Mouse (Mus musculus): ENCODE data around the gene Ccr2.
"Not testable (repeated sequence)": the region's sequence is repeated elsewhere in the genome, so short reads cannot be mapped to it uniquely, and the experiment has no call there.

Ccr2 gene

DNA sequence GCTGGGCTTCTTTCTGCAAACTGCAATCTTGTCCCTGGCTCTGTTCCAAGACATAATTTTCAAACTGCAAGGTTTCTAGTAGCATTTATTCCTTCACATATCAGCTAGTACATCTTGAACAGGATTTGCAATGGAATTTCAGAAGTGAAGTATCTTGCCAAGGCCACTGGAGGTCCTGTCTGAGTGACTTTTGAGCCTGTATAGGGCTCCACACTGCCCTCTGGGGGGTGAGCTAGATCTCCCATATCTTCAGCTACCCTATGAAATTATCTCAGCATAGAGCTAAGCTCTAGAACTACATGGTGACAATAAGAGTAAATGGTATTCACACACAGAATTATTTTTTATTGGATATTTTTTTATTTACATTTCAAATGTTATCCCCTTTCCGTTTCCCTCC lies 16.7 kb downstream of the Ccr2 start:
- DNase-seq (ENCODE audit: low spot score), result no peak

DNA sequence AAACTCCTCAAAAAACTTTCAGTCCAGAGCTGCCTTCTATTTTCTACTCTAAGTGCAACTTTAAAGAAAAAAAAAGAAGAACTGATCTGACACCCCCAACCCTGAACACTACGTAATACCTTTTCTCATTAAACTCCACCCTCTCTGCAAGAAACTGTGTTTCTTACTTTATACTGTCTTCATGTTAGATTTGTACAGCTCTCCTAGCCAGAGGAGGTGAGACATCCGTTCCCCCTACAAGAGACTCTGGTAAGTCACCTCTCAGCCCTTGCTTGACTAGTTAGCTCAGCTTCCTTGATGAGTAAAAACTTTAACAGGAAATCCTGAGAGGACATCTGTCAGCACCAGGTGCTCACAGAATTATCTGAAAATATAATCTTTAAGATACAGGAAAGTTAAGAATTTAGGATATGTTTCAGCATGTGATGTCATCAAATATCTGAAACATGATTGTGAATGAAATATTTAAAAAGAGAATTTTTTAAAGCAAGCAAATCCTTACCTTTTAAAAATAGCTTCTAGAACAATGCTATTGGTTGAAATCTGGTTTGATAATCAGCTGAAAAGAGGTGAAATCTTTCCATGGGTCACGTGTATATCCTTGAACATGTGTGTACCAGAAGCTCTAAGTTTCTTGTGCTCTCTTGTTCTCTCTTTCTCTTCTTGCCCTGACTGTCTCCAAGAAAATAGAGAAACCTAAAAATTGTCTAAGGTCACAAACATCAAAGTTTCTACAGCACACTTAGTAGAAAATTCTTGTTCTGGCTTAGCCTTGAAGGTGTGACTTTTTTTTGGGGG lies 19.8 kb downstream of the Ccr2 start, which contains the start of gene Ccr5:
Ccr5 (plus strand) TSS at position 157 of the 798 bp plus-strand sequence.
- DNase-seq (ENCODE audit: low spot score), result no peak

DNA sequence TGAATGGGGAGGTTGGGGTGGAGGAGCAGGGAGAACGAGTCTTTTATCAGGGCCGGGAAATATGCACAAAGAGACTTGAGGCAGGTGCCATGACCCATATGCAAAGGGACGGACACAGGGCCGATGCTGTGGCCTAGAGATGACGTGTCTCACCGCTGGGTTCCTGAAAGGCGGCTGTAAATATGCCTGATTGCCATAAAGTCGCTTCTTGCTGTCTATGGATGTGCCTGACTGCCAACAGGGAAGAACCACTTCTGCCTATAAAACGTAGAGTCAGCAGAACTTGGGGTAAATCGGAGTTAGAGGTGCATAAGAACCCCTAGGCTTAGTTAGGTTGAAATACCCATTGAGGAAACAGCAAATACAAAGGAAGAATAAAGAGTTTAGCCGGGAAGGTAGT lies 23.8 kb downstream of the Ccr2 start:
- no peak for DNase-seq (ENCODE audit: low spot score)

DNA sequence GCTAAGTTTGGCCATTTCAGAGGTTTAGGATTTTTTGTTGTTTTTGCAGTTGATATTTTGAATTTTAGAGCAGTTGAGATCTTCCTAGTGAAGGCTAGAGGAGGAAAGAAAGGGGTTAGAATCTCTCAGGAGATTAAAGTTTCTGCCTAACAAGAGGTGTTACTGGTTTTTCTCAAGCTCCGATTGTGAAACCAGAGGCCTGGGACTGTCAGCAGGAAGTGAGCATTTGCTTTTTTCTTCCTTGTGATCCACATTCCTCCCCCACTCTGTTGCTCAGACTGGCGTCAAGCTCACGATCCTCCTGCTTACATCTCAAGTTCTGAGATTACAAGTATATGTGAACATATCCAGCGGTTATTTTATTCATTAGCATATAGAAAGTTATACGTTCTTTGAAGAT lies 24.6 kb downstream of the Ccr2 start:
- no peak for DNase-seq (ENCODE audit: low spot score)

DNA sequence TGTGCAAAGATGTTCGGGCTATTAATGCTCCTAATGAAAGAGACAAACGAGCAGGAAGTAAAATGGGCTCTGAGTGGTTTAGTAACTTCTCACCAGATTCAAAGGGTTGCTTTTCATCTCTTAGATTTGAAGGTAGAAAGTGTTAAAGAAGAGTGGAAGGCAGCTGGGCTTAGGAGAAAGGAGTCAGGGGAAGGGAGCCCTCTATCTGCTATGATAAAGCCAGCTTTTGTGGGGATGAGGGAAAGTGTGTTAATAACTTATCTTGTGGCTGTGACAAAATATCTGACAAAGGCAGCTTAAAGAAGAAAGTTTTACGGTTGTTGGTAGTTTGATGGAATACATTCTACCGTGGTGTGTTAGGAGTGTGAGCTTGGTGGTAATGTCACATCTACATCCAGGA lies 25.7 kb downstream of the Ccr2 start:
- no peak for DNase-seq (ENCODE audit: low spot score)

DNA sequence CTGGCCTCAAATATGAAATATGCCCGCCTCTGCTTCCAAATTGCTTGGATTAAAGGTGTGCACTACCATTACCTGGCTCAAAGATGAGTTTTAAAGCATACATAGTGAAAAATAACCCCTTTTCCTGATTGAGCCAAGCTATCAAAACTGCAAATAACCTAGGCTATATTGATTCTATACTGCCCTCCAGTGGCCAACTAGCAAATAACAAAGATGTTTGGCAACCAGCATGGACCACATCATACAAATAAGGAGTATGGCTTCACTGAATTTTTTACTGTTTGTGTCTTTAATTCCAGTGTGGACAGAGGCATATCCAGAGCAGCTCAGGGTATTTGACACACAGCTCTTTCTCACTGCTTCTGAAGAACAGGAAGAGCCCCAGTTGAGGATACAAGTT lies 26.6 kb downstream of the Ccr2 start:
- peak; percentile 40 for DNase-seq (ENCODE audit: low spot score)

DNA sequence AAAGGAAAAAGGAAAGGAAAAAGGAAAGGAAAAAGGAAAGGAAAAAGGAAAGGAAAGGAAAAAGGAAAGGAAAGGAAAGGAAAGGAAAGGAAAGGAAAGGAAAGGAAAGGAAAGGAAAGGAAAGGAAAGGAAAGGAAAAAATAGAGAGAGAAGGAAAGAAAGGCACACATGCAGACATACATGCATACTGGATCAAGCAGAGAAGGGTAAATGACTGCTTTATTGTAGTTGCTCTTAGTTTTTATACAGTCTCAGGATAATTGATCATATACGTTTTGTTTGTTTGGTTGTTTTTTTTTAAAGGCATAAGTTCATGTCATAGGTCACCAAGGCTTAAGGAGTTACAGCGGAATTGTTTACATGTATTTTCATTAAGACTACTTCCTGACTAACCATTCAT lies 31.1 kb downstream of the Ccr2 start:
- not testable (repeated sequence) for DNase-seq (ENCODE audit: low spot score)

DNA sequence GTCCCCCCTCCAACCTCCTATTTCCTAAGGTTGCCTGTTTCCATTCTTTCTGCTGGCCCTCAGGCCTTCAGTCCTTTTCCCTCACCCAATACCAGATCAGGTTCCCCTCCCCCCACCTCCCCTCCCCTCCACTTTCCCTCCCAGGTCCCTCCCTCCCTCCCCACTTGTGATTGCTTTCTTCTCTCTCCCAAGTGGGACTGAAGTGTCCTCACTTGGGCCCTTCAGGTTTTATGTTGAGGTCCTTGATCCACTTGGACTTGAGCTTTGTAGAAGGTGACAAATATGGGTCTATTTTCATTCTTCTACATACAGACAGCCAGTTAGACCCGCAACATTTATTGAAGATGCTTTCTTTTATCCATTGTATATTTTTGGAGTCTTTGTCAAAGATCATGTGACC lies 33.2 kb downstream of the Ccr2 start:
- DNase-seq (ENCODE audit: low spot score), result not testable (repeated sequence)

DNA sequence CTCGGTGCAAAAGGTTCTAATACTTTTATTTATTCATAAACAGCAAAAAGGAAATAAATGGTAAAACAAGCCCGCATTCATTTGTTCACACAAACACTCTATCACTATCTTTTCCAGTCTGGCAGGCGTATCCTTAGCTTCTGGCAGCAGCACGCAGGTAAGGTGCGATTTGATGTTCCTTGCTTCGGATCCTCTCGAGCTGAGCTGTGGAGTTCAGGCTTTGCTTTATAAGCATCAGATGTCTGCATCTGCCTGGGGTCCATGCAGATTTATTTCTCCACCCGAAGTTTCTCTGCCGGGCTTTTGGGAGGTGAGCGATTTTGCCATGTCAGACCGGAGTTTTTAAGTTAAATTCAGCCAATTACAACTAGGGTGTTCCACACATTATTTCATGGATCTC lies 35.9 kb downstream of the Ccr2 start:
- DNase-seq (ENCODE audit: low spot score), result no peak

DNA sequence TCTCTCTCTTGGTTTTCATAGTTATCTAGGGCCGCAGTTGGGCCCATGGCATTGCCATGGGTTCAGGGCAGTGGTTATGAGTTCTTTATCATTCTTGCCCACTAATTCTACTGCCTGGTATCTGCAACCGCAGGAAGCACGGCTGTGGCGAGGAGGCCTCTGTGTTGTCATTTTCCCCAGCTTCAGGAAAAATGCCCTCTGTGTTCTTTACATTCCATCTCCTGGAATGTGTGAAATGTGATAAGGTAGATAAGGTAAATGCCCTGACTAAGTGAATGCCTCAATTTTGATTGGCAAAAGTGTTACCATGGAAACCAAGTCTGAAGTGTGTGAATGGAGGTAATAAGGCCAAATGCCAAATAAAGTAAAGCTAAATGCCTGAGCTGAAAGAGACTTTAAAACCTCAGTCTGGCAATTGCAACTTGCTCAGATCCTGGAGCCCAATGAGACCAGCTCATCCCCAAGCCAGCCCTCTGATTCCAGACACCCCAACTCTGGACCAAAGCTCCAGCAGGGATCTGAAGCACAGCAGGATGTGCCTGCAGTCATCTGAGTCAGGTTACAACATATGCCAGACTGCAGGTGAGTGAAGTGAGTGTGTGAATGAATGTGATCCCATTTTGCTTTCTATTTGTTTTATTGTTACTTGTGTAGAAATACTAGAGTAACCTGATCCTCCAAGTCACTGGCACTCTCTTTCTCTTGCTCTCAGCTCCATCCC lies 36.5 kb downstream of the Ccr2 start:
- DNase-seq (ENCODE audit: low spot score), result no peak

DNA sequence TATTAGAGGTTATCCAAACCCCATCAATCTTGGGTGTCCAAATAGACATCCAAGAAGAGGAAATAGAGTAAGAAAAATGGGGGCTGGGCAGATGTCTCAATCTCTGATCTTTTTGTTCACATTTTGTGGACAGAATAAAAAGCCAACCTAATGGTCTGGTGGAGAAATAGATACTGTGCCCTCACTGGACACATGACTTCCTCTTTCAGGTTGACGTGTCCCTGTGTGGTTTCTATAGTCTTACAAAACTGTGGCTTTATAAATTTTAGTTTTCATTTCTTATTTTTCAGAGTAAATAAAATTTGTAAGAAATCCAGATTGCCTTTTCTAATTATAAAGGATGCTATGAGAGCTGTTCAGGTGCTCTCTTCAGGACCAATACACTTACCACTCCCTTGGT lies 41.9 kb downstream of the Ccr2 start:
- no peak for DNase-seq (ENCODE audit: low spot score)

DNA sequence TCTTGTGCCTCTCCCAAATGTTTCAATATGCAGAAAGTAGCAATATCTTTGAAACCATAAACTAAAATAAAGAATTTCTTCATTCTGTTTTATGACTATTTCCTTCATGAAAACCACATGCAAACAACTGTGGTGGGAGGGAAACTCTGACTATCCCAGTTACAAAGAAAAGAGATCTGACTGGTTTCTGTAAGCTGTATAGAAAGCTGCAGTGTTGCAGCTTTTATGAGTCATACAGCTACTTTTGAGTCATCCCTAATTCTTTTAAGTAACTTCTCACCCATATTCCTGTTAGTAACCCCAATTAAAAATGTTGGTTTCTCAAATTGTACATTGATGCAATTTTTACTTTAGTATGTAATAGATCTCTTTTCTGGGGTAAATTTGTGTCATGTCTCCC lies 44.6 kb downstream of the Ccr2 start:
- DNase-seq (ENCODE audit: low spot score), result no peak
